Mouse (Mus musculus) liver, postnatal 0 days (tissue): Measurements from ENCODE around the gene Ugt1a9. TPM values are rescaled to one million over a fixed set of nuclear protein-coding genes. Genes with fewer than 3 reads are reported as not detected.

ENCODE experiments used
- ATAC-seq: fragments of 200-750 bp; cut with Nextera tagmentation; 2 replicates; pipeline ENCODE4 v1.8.0; 2017; ENCODE audit warnings: mild to moderate bottlenecking, moderate library complexity
- DNase-seq: peaks from one replicate; pipeline ENCODE4 v3.0.0-alpha.2; 2016
- H3K27ac ChIP-seq: fragments of 300-500 bp; sonication (generic); 2 replicates; pipeline ENCODE4 v1.5.1; 2014; ENCODE audit warnings: antibody characterized with exemption, moderate library complexity, mild to moderate bottlenecking, low read depth
- H3K27me3 ChIP-seq: fragments of 300-500 bp; sonication (generic); 2 replicates; pipeline ENCODE4 v1.6.1; 2014; ENCODE audit warnings: low read length, control low read depth, mixed read lengths; ENCODE audit not compliant: insufficient read depth
- H3K36me3 ChIP-seq: fragments of 300-500 bp; sonication (generic); replicated peaks from 2 replicates; pipeline ENCODE4 v1.6.1; 2014; ENCODE audit warnings: mild to moderate bottlenecking, control low read depth, low read length, moderate library complexity, mixed read lengths; ENCODE audit not compliant: insufficient read depth
- H3K4me1 ChIP-seq: fragments of 300-500 bp; sonication (generic); 2 replicates; pipeline ENCODE4 v1.6.1; 2014; ENCODE audit warnings: antibody characterized with exemption, mild to moderate bottlenecking, control low read depth; ENCODE audit not compliant: insufficient read depth
- H3K4me2 ChIP-seq: fragments of 300-500 bp; sonication (generic); 2 replicates; pipeline ENCODE4 v1.6.1; 2014; ENCODE audit warnings: low read depth, mild to moderate bottlenecking, low read length, moderate library complexity, mixed read lengths
- H3K4me3 ChIP-seq: fragments of 300-500 bp; sonication (generic); 2 replicates; pipeline ENCODE4 v1.5.1; 2014; ENCODE audit warnings: low read depth, low read length
- H3K9ac ChIP-seq: fragments of 300-500 bp; sonication (generic); replicated peaks from 2 replicates; pipeline ENCODE4 v1.6.1; 2014; ENCODE audit warnings: mild to moderate bottlenecking, moderate library complexity
- H3K9me3 ChIP-seq: fragments of 300-500 bp; sonication (generic); 2 replicates; pipeline ENCODE4 v1.6.1; 2016; ENCODE audit warnings: mild to moderate bottlenecking, control low read depth, low read length, mixed read lengths
- CTCF ChIP-seq: sonication (generic); IDR thresholded peaks from 2 replicates; pipeline ENCODE4 v1.5.1; 2016; ENCODE audit warnings: antibody characterized with exemption, low read depth
- EP300 ChIP-seq: IDR thresholded peaks from 2 replicates; pipeline ENCODE4 v1.6.1; 2016; ENCODE audit warnings: antibody characterized with exemption, low read depth, mild to moderate bottlenecking
- WGBS: fragments of 180-500 bp; shearing (Covaris S2); extraction: QIAGEN DNeasy Blood & Tissue Kit; methylation state at CpG from one replicate; pipeline ENCODE4 v1.1.7; 2014; ENCODE audit not compliant: insufficient replicate concordance; 5-methylcytosine and 5-hydroxymethylcytosine counted together
- polyA plus RNA-seq: library from polyadenylated mRNA; unstranded; fragments of >200 nt; fragmentation: Nextera tagmentation; extraction: Ambion mirVana; gene quantifications from 2 replicates; pipeline ENCODE4 v1.2.1, GENCODE M21; 2015

The Ugt1a9 gene
- polyA plus RNA-seq, 1 experiment from 2014 or later: 0.54 TPM

DNA sequence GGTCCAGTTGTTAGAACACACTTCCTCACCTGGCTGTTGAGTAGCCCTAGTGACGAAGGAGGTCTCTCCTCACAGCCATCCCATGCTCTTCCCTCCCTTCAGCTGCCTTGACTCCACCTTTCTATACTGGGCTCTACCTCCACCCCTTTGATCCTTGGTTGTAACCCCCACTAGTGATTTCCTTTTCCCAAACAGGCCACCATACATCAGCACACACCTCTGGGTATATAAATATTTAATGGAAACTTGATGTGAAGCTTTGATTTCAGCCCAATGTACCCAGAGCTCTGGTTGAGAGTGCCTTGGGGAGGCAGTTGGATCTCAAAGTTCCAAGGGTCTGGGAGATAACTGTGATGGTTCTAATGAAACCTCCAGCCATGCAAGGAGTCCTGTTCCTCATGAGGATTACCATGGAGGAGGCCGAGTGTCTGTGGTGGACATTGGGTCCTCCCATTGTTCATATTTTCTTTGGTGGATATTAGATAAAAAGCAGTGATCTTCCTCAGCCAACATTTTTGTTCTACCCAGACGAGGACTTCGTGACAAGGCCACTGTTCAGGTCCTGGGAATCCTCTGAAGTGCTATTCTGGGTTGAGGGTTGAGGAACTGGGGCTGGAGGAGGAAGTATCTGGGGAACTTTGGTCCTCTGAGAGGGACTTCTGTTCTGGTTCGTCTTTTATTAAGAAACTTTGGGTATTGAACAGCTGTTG lies 156.2 kb downstream of the Ugt1a9 start, which contains the start of gene Mroh2a:
Gene Mroh2a (plus strand): TSS at position 317 of the 710 bp plus-strand sequence.
- Histone ChIP-seq H3K4me1 (no peaks in the 10 kb centered on the region), H3K36me3 (no peaks in the 10 kb centered on the region), H3K27ac (no peak within 1 kb of the TSS), H3K9me3 (peaks cover 17% of the 10 kb centered on the region), H3K27me3 (no peaks in the 10 kb centered on the region), H3K9ac (no peak within 1 kb of the TSS), H3K4me2 (no peak within 1 kb of the TSS), H3K4me3 (no peak within 1 kb of the TSS)
- DNase-seq: peak; percentile 33
- TF ChIP-seq CTCF (no peak), EP300 (no peak)
- ATAC-seq: no peak
- WGBS: 47% methylated on average over 5 of the region's 5 CpGs

DNA sequence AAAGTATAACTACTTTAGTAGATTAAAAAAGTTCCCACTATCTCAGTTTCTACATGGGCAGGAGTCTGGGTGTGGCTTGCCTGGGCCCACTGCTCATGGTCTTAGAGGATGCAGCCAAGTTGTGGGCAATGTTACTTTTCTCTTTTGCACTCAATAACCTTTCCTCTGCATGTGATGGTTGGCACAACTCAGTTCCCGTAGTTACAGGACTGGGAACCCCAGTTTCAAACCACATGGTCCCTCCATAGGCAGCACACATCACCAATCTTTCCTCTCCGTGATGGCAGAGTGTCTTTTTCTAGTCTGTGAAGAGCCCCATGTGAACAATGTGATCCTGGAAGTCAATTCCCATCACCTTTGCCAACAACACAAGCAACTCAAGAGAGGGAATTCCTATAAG lies 156.9 kb downstream of the Ugt1a9 start:
- ATAC-seq: no peak
- H3K9me3 ChIP-seq: peaks cover 14% of the 10 kb centered on the region

DNA sequence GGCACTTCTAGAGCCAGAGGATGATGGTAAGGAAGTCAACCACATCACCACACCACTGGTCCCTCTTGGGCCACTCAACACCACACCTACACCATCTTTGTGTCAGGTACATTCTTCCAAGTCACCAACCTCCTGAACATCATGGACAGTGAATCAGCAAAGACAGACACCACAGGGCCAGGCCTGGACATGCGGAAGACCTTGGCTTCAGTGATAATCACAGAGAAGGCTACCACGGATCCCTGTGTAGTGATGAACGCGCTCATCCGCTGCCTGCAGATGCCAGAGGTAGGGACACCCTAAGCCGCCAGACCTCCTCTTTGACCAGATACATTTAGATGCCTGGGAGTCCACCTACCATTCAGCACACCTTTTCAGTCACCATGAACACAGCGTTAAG lies 157.5 kb downstream of the Ugt1a9 start:
- Histone ChIP-seq H3K4me1 (no peaks in the 10 kb centered on the region), H3K4me3 (no peak overlapping the region), H3K36me3 (no peaks in the 10 kb centered on the region), H3K4me2 (no peak overlapping the region), H3K9me3 (peaks cover 14% of the 10 kb centered on the region), H3K27ac (no peak overlapping the region), H3K9ac (no peak overlapping the region), H3K27me3 (no peaks in the 10 kb centered on the region)
- ATAC-seq (no peak), DNase-seq (peak; percentile 26)
- TF ChIP-seq CTCF (no peak), EP300 (no peak)
- 63% methylated on average over 7 of the region's 7 CpGs for WGBS

More for the DNA sequence above, 156.9 kb downstream of the Ugt1a9 start:
- no peaks in the 10 kb centered on the region for H3K27me3 ChIP-seq
- 51% methylated on average over 2 of the region's 2 CpGs for WGBS
- H3K9ac ChIP-seq: no peak overlapping the region
- H3K36me3 ChIP-seq: no peaks in the 10 kb centered on the region
- no peak for DNase-seq
- H3K4me1 ChIP-seq: no peaks in the 10 kb centered on the region
- no peak overlapping the region for H3K4me2 ChIP-seq
- no peak overlapping the region for H3K27ac ChIP-seq
- no peak for TF ChIP-seq EP300
- TF ChIP-seq CTCF: no peak
- no peak overlapping the region for H3K4me3 ChIP-seq

DNA sequence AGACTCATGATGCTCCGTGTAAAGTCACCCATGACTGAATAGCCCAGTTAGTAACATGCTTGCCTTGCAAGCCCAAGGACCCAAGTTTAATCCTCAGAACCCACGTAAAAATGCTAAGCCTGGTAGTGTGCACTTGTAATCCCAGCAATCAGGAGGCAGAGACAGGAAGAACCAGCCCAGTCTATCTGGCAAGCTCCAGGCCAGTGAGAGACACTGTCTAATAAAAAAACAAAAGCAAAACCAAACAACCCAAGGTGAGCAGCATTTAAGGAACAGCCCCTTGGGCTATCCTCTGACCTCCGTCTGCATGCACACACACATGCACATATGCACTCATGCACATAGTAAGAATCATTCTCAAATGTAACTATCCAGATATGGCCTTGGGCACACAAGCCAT lies 159.0 kb downstream of the Ugt1a9 start:
- no peak for ATAC-seq
- WGBS: 72% methylated on average over 3 of the region's 3 CpGs
- no peaks in the 10 kb centered on the region for H3K4me1 ChIP-seq
- no peaks in the 10 kb centered on the region for H3K36me3 ChIP-seq
- DNase-seq: no peak
- H3K9ac ChIP-seq: no peak overlapping the region
- TF ChIP-seq EP300: no peak
- TF ChIP-seq CTCF: no peak
- H3K9me3 ChIP-seq: peaks cover 14% of the 10 kb centered on the region
- no peak overlapping the region for H3K4me2 ChIP-seq
- H3K27me3 ChIP-seq: no peaks in the 10 kb centered on the region
- no peak overlapping the region for H3K4me3 ChIP-seq
- no peak overlapping the region for H3K27ac ChIP-seq

DNA sequence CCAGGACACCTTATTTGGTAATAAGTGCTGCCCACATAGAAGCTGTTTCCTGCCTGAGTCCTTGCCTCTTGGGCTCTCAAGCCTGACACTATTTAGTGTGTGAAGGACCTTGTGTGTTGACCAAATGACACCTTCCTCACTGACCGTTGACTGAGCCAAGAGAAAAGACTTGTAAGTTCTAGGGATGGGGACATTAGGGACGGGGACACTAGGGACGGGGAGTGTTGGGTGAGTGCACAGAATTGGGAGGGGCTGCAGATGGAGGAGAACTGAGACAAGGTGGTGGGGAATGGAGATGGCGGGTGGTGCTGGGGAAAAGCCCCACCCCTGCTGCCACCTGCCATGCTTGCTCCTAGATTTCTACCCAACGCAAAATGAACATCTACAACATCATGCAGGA lies 159.4 kb downstream of the Ugt1a9 start:
- Histone ChIP-seq H3K4me3 (no peak overlapping the region), H3K9me3 (peaks cover 16% of the 10 kb centered on the region), H3K4me1 (no peaks in the 10 kb centered on the region), H3K36me3 (no peaks in the 10 kb centered on the region), H3K9ac (no peak overlapping the region), H3K27ac (no peak overlapping the region), H3K27me3 (no peaks in the 10 kb centered on the region), H3K4me2 (no peak overlapping the region)
- no peak for DNase-seq
- WGBS: 75% methylated on average over 5 of the region's 5 CpGs
- ATAC-seq: no peak
- TF ChIP-seq EP300 (no peak), CTCF (no peak)

DNA sequence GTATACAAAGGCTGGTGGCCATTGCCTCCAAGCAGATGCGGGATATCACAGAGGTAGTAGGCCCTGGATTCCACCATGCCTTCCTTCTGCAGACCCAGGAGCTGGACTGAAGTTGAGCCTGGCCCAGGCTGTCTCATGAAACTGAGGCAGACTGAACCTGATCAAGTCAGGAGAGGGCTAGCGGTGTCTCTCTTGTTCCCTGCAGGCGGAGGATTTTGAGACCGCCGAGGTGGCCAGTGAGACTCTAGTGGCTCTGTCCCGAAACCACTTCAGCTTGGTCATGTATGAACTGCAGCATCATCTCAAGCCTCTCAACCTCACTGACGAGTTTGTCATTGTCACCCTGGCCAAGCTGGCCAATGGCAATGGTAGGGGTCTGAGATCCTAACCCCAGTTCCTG lies 159.8 kb downstream of the Ugt1a9 start:
- no peaks in the 10 kb centered on the region for H3K4me1 ChIP-seq
- no peaks in the 10 kb centered on the region for H3K27me3 ChIP-seq
- 69% methylated on average over 7 of the region's 7 CpGs for WGBS
- peaks cover 21% of the 10 kb centered on the region for H3K9me3 ChIP-seq
- H3K36me3 ChIP-seq: no peaks in the 10 kb centered on the region
- no peak for TF ChIP-seq CTCF
- no peak for TF ChIP-seq EP300
- no peak overlapping the region for H3K4me2 ChIP-seq
- ATAC-seq (no peak), DNase-seq (no peak)
- H3K9ac ChIP-seq: no peak overlapping the region
- H3K27ac ChIP-seq: no peak overlapping the region
- H3K4me3 ChIP-seq: no peak overlapping the region
